Mouse (Mus musculus) lung, adult 2 months (tissue): ENCODE measurements at regions not wholly inside any gene's neighbourhood (a gene's known extent, or its start where the extent isn't known, plus 50 kb on each side); places are given as distances from the start of the nearest gene placed in this dataset.

Experiments
- CTCF ChIP-seq: fragments of 200-500 bp; IDR thresholded peaks from 2 replicates; pipeline ENCODE4 v1.5.1; 2011; ENCODE audit warnings: mild to moderate bottlenecking, low read length, control low read depth; ENCODE audit not compliant: insufficient read depth
- POLR2A ChIP-seq: fragments of 200-500 bp; IDR thresholded peaks from 2 replicates; pipeline ENCODE4 v1.6.1; 2011; ENCODE audit warnings: low read depth, mild to moderate bottlenecking, control low read depth, low read length, borderline replicate concordance; ENCODE audit errors: extremely low read depth

- TF ChIP-seq CTCF (no peak), POLR2A (no peak)
These were observed 269.8 kb downstream of the Bckdhb start for GRCm38 (mm10) chr9:84194716-84195115.
